Mouse (Mus musculus) myocyte (in vitro differentiated cells): Measurements from ENCODE around the gene Col6a5. TPM values are rescaled to one million over a fixed set of nuclear protein-coding genes. Genes with fewer than 3 reads are reported as not detected.

ENCODE experiments used
- H3K27me3 ChIP-seq: one replicate; pipeline ENCODE4 v1.6.1; 2011; ENCODE audit not compliant: control insufficient read depth, insufficient read depth, insufficient read length
- H3K36me3 ChIP-seq: one replicate; pipeline ENCODE4 v1.6.1; 2011; ENCODE audit not compliant: control insufficient read depth, insufficient read depth
- H3K4me2 ChIP-seq: one replicate; pipeline ENCODE4 v1.6.1; 2011; ENCODE audit warnings: low read depth, control low read depth
- H3K4me3 ChIP-seq: one replicate; pipeline ENCODE4 v1.5.1; 2011; ENCODE audit warnings: mild to moderate bottlenecking, control low read depth, moderate library complexity
- H3K79me2 ChIP-seq: one replicate; pipeline ENCODE4 v1.6.1; 2011; ENCODE audit not compliant: control insufficient read depth, insufficient read depth
- H3ac ChIP-seq: one replicate; pipeline ENCODE4 v1.6.1; 2011; ENCODE audit not compliant: control insufficient read depth, insufficient read length
- CEBPB ChIP-seq: IDR thresholded peaks from 2 replicates; pipeline ENCODE4 v1.6.1; 2011; ENCODE audit warnings: mild to moderate bottlenecking, moderate library complexity; ENCODE audit not compliant: poor library complexity, insufficient read depth, severe bottlenecking
- E2F4 ChIP-seq: IDR thresholded peaks from one replicate; pipeline ENCODE4 v1.6.1; 2011; ENCODE audit warnings: mild to moderate bottlenecking, control low read depth, moderate library complexity; ENCODE audit not compliant: insufficient read depth
- MAX ChIP-seq: IDR thresholded peaks from one replicate; pipeline ENCODE4 v1.6.1; 2011; ENCODE audit warnings: low read depth, mild to moderate bottlenecking, control low read depth
- MYOD1 ChIP-seq, 3 experiments: IDR thresholded peaks; one replicate each; pipeline ENCODE4 v1.6.1; 2011; ENCODE audit warnings: control low read depth in 2 of 3, low read depth in 2 of 3, mild to moderate bottlenecking in 2 of 3, moderate library complexity in 1 of 3; ENCODE audit not compliant: insufficient read length in 2 of 3, control insufficient read depth in 1 of 3
- MYOG ChIP-seq, 3 experiments: IDR thresholded peaks; one replicate each; pipeline ENCODE4 v1.6.1; 2011; ENCODE audit warnings: control low read depth in 2 of 3, low read depth in 2 of 3, mild to moderate bottlenecking in 2 of 3; ENCODE audit not compliant: insufficient read length in 2 of 3, control insufficient read depth in 1 of 3, insufficient read depth in 1 of 3
- POLR2A ChIP-seq: IDR thresholded peaks from one replicate; pipeline ENCODE4 v1.6.1; 2011; ENCODE audit warnings: low read depth, mild to moderate bottlenecking, control low read depth, moderate library complexity; ENCODE audit not compliant: insufficient read length
- POLR2AphosphoS2 ChIP-seq: IDR thresholded peaks from one replicate; pipeline ENCODE4 v1.6.1; 2011; ENCODE audit warnings: low read depth, control low read depth; ENCODE audit not compliant: insufficient read length
- REST ChIP-seq: IDR thresholded peaks from one replicate; pipeline ENCODE4 v1.6.1; 2011; ENCODE audit warnings: mild to moderate bottlenecking, control low read depth, moderate library complexity; ENCODE audit not compliant: insufficient read depth, insufficient read length
- SRF ChIP-seq: IDR thresholded peaks from one replicate; pipeline ENCODE4 v1.6.1; 2011; ENCODE audit warnings: low read depth; ENCODE audit not compliant: control insufficient read depth, insufficient read length
- TCF12 ChIP-seq: IDR thresholded peaks from one replicate; pipeline ENCODE4 v1.6.1; 2011; ENCODE audit warnings: mild to moderate bottlenecking, control low read depth; ENCODE audit not compliant: poor library complexity, insufficient read depth, severe bottlenecking
- TCF3 ChIP-seq: IDR thresholded peaks from one replicate; pipeline ENCODE4 v1.6.1; 2011; ENCODE audit warnings: low read depth, control low read depth; ENCODE audit not compliant: insufficient read length
- USF1 ChIP-seq: IDR thresholded peaks from one replicate; pipeline ENCODE4 v1.6.1; 2011; ENCODE audit warnings: low read depth, mild to moderate bottlenecking, control low read depth, moderate library complexity
- polyA plus RNA-seq: library from polyadenylated mRNA; unstranded; fragments of >200 nt; fragmentation: generic; extraction: Trizol; gene quantifications from one replicate; pipeline ENCODE4 v1.2.1, GENCODE M21; 2012; ENCODE audit warnings: missing spikeins

The Col6a5 gene
- polyA plus RNA-seq, 1 experiment: not detected

GRCm38 (mm10) chr9:105959116-105959515, 1.3 kb downstream of the Col6a5 start:
- no peak for TF ChIP-seq POLR2AphosphoS2
- TF ChIP-seq MYOD1 (IDR thresholded peaks at IDR 0.05; ENCODE audit: control insufficient read depth in 1 of 3, insufficient read length in 2 of 3, low read depth in 2 of 3): no peak
- TF ChIP-seq CEBPB: no peak
- no peak for TF ChIP-seq SRF
- TF ChIP-seq TCF12: no peak
- TF ChIP-seq E2F4: no peak
- no peak for TF ChIP-seq MYOG (IDR thresholded peaks at IDR 0.05; ENCODE audit: control insufficient read depth in 1 of 3, insufficient read depth in 1 of 3, insufficient read length in 2 of 3, low read depth in 2 of 3)
- no peak for TF ChIP-seq TCF3
- TF ChIP-seq MAX: no peak
- TF ChIP-seq USF1: no peak
- no peak for TF ChIP-seq POLR2A
- TF ChIP-seq REST: no peak
- Histone ChIP-seq H3K4me2 (no peak overlapping the region), H3K79me2 (no peaks in the 10 kb centered on the region), H3K4me3 (no peak overlapping the region), H3K36me3 (no peaks in the 10 kb centered on the region), H3ac (no peak overlapping the region), H3K27me3 (no peaks in the 10 kb centered on the region)

GRCm38 (mm10) chr9:105949755-105950154, 10.7 kb downstream of the Col6a5 start:
- Histone ChIP-seq H3K27me3 (no peaks in the 10 kb centered on the region), H3K4me2 (no peak overlapping the region), H3K36me3 (no peaks in the 10 kb centered on the region), H3ac (no peak overlapping the region), H3K4me3 (no peak overlapping the region), H3K79me2 (no peaks in the 10 kb centered on the region)
- TF ChIP-seq MAX: no peak
- no peak for TF ChIP-seq REST
- TF ChIP-seq CEBPB: no peak
- TF ChIP-seq SRF: no peak
- no peak for TF ChIP-seq POLR2AphosphoS2
- no peak for TF ChIP-seq TCF12
- no peak for TF ChIP-seq E2F4
- no peak for TF ChIP-seq MYOG (IDR thresholded peaks at IDR 0.05; ENCODE audit: control insufficient read depth in 1 of 3, insufficient read depth in 1 of 3, insufficient read length in 2 of 3, low read depth in 2 of 3)
- no peak for TF ChIP-seq USF1
- no peak for TF ChIP-seq MYOD1 (IDR thresholded peaks at IDR 0.05; ENCODE audit: control insufficient read depth in 1 of 3, insufficient read length in 2 of 3, low read depth in 2 of 3)
- TF ChIP-seq POLR2A: no peak
- no peak for TF ChIP-seq TCF3

GRCm38 (mm10) chr9:105947577-105947976, 12.9 kb downstream of the Col6a5 start:
- Histone ChIP-seq H3K79me2 (no peaks in the 10 kb centered on the region), H3ac (no peak overlapping the region), H3K27me3 (no peaks in the 10 kb centered on the region), H3K4me3 (no peak overlapping the region), H3K4me2 (no peak overlapping the region), H3K36me3 (no peaks in the 10 kb centered on the region)
- TF ChIP-seq MAX: no peak
- TF ChIP-seq POLR2A: no peak
- TF ChIP-seq CEBPB: no peak
- TF ChIP-seq USF1: no peak
- no peak for TF ChIP-seq MYOD1 (IDR thresholded peaks at IDR 0.05; ENCODE audit: control insufficient read depth in 1 of 3, insufficient read length in 2 of 3, low read depth in 2 of 3)
- no peak for TF ChIP-seq MYOG (IDR thresholded peaks at IDR 0.05; ENCODE audit: control insufficient read depth in 1 of 3, insufficient read depth in 1 of 3, insufficient read length in 2 of 3, low read depth in 2 of 3)
- TF ChIP-seq TCF3: no peak
- TF ChIP-seq E2F4: no peak
- TF ChIP-seq REST: no peak
- no peak for TF ChIP-seq POLR2AphosphoS2
- no peak for TF ChIP-seq TCF12
- no peak for TF ChIP-seq SRF

GRCm38 (mm10) chr9:105933816-105934215, 26.6 kb downstream of the Col6a5 start:
- no peak for TF ChIP-seq REST
- TF ChIP-seq MYOD1 (IDR thresholded peaks at IDR 0.05; ENCODE audit: control insufficient read depth in 1 of 3, insufficient read length in 2 of 3, low read depth in 2 of 3): no peak
- no peak for TF ChIP-seq E2F4
- no peak for TF ChIP-seq TCF12
- no peak for TF ChIP-seq TCF3
- no peak for TF ChIP-seq USF1
- TF ChIP-seq POLR2AphosphoS2: no peak
- no peak for TF ChIP-seq POLR2A
- Histone ChIP-seq H3K4me3 (no peak overlapping the region), H3K27me3 (no peaks in the 10 kb centered on the region), H3K36me3 (no peaks in the 10 kb centered on the region), H3ac (no peak overlapping the region), H3K4me2 (no peak overlapping the region), H3K79me2 (no peaks in the 10 kb centered on the region)

GRCm38 (mm10) chr9:105929287-105929686, 31.2 kb downstream of the Col6a5 start:
- Histone ChIP-seq H3ac (no peak overlapping the region), H3K4me2 (no peak overlapping the region), H3K36me3 (no peaks in the 10 kb centered on the region), H3K79me2 (no peaks in the 10 kb centered on the region), H3K4me3 (no peak overlapping the region), H3K27me3 (no peaks in the 10 kb centered on the region)
- TF ChIP-seq E2F4 (no peak), MAX (no peak), REST (no peak), MYOD1 (IDR thresholded peaks at IDR 0.05; ENCODE audit: control insufficient read depth in 1 of 3, insufficient read length in 2 of 3, low read depth in 2 of 3) (no peak), POLR2A (no peak), MYOG (IDR thresholded peaks at IDR 0.05; ENCODE audit: control insufficient read depth in 1 of 3, insufficient read depth in 1 of 3, insufficient read length in 2 of 3, low read depth in 2 of 3) (no peak), USF1 (no peak), POLR2AphosphoS2 (no peak), TCF12 (no peak)
